Mouse (Mus musculus): Measurements from ENCODE around the gene Calcr.

GRCm38 (mm10) chr6:3749624-3750023 lies 14.9 kb downstream of the Calcr start:
- TF ChIP-seq JUND (conservative IDR thresholded peaks at IDR 0.05; ENCODE audit: low read depth, low read length) (no peak), UBTF (IDR thresholded peaks at IDR 0.05; ENCODE audit: low read depth, low read length) (no peak), POLR2A (IDR thresholded peaks at IDR 0.05; ENCODE audit: low read depth, low read length) (no peak), CTCF (conservative IDR thresholded peaks at IDR 0.05 in 1 of 2, IDR thresholded peaks at IDR 0.05 in 1 of 2; ENCODE audit: low read depth in 2 of 2, low read length in 2 of 2) (no peak), ZMIZ1 (IDR thresholded peaks at IDR 0.05; ENCODE audit: low read depth, low read length) (no peak), MAFK (IDR thresholded peaks at IDR 0.05; ENCODE audit: insufficient replicate concordance, low read length) (no peak), RAD21 (IDR thresholded peaks at IDR 0.05; ENCODE audit: low read depth, low read length) (no peak)
